Mouse (Mus musculus): Measurements from ENCODE around the gene Aunip.

Aunip gene

DNA sequence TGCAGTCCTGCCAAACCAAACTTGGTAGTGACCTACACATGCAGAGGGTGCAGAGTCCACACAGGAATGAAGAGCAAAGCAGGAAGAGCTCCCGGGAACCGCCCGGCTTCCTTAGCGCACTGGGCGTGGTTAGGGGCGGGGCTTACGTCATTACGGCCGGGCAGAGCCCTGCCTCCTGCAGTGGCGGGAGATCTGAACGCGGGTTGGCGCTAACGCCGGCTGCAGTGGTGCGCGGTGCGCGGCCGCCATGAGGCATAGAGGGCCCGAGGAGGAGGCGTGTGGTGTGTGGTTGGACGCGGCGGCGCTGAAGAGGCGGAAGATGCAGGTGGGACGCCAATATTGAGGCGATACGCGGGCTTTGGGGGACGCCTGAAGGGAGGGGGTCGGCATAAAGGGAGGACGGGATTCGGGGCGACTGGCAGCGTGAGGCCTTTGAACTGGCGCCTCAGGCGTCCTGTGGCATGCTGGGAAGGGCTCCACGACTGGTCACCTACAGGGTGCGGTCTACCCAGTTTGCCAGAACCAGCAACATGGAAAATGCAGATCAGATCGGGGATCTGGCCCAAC lies at the start of gene Aunip:
Gene Aunip, plus strand, starts transcription at position 155 of the 567 bp plus-strand sequence.
- DNase-seq (ENCODE audit: low spot score) = peak; percentile 90

DNA sequence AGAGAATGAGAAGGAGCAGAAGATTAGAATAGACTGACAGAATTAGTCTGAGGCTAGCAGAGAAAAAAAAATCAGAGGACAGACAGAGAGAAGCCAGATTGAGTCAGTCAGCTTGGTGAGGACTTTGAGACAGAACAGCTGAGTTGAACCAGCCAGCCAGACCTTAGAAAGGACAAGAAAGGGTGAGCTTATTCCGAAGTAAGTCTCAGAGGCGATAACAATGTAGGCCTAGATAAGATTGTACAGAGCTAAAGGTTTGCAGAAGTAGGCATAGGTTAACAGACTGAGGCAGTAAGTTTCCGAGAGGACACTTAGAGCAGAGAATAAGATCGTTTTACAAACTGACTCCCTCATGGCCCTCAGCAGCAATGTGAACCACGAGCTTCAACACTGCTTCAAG lies 49.5 kb upstream of the Aunip start:
- no peak for DNase-seq (ENCODE audit: low spot score)

DNA sequence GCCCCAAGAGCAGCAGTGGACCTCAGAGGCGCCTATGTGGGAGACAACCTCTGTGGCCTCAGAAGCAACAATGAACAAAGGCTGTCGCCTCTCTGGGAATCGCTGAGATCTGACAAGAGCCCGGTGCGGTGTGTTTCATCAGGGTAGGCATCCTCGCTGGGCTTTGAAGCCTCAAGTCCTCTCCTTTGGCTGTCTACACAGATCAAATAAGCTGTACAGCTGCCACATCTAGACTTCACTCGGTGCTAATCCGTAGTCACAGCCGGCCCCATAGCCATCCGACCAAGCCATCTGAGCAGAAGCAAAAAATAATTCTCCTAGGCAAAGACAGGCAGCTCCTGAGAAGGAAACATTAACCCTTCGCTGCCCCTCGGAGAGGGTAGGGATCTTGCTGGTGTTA lies 45.0 kb upstream of the Aunip start:
- DNase-seq (ENCODE audit: low spot score) = no peak

DNA sequence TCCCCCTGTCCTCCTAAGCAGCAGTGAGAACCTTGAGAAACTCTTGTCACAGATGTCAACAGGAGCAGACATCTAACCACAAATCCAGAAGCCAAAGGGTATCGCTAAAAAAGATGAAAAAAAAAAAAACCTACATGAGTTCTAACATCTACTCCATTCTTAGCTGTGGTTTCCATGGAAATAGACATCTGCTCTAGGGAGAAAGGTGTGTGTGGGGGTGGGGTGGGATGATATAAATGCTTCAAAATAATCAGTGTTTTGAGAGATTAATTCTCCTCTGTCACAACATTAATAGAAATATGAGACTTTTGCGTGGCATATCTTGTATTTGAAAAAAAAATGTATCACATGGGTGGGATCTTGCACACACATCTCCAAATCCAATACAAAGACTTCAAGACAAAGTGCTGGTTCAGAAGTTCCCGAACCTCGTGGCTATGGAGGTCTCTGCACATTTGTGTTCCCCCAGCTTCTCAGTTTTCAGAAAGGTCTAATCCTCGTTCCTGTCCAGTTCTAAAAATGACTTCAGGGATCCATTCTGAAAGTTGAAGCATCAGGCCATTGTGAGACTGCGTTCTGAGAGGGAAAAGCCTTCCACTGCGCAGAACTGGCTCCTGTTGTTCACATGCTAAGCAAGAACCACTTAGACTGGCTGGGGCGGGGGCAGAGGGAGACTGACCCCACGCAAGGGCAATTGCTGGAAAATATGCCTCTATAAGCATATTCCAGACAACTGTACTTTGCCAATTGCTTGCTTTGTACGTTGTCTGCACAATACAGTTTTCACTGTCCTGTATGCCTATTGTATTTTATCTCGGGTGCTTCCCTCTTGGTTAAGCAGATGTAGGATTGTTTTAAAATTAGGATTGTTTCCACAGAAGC lies 44.2 kb upstream of the Aunip start:
- no peak for DNase-seq (ENCODE audit: low spot score)

DNA sequence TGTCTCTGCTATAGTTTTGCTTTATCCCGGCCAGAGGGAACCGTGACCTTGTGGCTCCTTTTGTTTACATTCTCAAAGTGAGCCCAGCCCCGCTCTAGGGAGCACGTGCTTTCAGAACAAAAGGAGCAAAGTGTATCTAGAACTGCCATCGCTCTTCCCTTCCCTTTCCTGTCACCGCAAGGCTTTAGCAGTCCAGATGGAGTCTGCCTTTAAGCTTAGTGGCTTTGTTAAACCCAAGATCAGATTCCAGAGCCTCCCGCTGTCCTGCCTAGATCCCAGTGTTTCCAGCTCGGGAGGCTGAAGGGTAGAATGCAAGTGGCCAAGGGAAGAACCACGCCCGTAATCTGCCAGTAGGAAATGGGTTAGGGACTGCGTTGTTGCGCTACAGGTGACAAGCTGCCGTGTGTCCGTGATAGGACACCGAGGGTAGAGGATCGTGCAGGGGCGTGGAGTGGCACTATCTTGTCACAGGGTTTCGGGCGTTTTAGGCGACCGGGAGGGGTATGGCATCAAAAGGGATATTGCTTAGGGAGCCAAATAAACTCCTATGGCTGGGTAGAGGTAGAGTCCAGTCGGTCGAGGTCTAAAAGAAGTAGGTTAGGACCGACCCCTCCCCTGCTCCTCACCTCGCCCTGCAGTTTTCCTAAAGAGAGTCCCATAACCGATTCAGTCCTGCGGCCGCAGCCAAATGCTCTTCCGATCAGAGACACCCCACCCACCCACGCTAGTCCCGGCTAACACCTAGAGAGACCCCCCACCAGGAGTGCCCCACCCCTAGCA lies 43.2 kb upstream of the Aunip start:
- no peak for DNase-seq (ENCODE audit: low spot score)

DNA sequence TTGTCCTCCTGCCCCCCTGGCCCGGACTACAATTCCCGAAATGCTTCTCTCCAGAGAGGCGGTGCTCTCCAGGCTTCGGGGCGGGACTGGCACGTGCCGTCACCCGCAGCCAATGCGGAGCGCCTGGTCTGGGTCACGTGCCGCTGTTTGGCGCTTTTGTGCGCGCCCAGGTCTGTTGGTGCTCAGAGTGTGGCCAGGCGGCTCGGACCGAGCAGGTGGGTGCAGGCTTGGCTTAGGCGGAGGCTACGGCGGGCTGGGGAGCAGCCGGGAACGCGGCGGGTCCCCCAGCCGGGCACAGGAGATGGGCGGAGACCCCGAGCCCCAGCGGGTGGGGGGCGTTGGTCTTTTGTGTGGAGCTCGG lies 42.6 kb upstream of the Aunip start, which contains the start of gene Stmn1:
Gene Stmn1, plus strand, starts transcription at position 106 of the 361 bp plus-strand sequence.
- DNase-seq (ENCODE audit: low spot score) = peak; percentile 91

DNA sequence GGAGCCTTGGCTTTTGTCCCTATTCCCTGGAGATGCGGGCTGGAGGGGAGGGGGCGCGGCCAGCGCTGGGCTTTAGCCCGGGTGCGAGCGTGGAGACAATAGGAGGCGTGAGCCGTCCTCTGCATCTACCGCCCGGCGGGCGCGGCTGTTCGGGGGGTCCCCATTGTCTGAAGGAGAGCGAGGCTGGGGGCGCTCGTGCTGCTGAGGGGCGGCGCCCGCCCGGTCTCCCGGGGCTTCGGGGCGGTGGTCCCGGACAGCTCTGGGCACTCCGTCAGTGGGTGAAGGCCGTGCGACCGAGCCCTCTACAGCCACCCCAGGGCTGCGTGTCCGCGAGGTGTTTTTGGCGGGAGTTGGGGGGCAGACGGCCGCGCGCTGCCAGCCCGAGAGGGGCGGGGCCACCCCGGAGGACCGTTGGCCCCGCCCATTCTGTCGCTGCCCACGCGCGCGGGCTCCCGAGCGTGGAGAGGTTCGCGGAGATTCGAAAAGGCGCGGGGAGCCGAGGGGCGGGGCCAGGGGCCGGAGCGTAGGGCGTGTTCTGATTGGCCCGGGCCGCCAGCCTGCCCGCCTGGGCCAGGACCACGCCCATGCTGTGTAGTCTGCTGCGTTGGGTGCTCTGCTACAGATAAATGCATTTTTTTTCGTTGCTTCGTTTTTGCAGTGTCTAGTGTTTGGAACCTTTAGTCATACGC lies 42.1 kb upstream of the Aunip start:
- DNase-seq (ENCODE audit: low spot score) = peak; percentile 96

DNA sequence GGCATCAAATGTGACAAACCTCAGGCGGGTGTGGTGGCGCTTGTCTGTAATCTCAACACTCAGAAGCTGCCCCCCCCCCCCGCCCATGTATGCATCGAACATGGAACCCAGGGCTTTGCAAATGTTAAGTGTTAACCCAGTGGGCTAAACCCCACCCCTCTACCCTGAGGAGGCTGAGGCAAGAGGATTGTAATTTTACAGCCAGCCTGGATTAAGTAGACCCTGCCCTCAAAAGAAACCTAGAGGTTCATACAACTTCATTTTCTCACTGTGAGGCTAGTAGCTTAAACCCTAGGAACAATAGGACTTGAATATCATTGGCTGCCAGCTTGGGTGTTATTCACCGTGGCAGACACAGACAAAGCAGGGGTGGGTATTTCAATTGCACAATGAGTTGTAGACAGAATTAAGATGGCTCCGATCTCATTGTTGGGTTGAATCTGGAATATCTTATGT lies 41.4 kb upstream of the Aunip start:
- DNase-seq (ENCODE audit: low spot score) = no peak

DNA sequence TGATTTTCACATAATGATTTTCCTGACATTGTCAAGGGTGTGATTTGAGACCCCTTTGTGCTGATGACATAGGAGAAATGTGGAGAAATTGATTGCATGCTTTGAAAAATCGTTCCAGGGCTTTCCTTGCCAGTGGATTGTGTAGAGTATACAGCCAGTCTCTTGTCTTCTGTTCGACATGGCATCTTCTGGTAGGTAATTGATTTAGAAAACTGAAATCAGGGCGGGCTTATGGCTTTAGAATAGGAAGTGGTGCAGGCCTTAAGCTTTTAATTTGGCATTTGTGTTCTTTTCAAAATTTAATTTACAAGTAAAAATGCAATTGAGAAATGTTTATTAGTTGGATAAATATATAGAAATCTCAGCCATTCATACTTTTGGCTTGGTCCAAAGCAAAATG lies 40.8 kb upstream of the Aunip start:
- DNase-seq (ENCODE audit: low spot score) = no peak

DNA sequence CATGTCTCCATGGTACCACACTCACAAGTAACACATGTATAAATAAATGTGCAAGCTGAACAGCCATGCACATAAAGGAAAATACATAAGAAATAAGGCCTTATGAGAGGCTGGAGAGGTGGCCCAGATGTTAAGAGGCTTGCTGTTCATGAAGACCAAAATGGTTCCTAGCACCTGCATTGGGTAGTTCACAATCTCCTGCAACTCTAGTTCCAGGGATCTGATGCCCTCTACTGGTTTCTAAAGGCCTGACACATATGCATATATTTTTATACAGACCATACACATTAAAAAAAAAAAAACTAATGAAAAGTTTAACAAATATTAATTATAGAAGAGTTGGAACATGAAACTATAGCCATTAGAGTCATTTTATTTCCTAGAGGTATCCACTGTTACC lies 39.3 kb upstream of the Aunip start:
- DNase-seq (ENCODE audit: low spot score) = no peak

DNA sequence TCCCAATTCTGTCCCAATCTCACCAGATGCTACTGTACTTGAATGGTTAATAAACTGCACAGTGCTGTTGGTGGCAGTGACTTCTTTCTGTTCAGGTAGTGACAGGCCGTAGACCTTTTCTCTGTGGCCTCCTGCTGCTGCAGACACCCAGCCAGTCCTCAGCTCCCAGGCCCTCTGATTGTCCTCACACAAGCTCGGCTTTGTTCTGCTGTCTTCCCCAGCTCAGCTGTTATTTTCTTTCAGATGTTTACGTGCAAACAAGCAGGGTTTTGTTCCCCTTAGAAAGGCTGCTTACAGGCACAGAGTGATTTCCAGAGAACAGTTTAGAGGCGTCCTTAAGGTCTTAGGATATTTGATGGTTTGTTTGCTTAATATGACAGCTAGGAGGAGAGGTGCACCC lies 37.0 kb upstream of the Aunip start:
- DNase-seq (ENCODE audit: low spot score) = no peak

DNA sequence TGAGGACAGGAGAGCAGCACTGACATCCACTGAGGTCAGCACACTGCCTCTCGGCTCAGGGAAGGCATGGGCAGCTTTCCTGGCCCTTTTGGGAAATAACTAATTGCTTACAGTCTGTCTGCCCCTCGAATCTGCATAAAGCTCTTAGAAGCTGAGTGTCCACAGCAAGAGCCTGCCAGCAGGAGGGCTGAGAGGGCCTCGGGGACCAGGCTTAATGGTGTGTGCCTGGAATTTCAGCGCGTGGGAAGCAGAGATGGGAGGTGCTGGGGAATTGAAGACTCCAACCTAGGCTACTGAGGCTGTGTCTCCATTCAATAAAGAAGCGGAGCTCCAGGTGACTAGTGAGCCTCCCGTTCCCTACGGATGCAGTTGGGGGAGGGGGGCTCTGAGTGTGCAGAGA lies 36.6 kb upstream of the Aunip start:
- DNase-seq (ENCODE audit: low spot score) = no peak

DNA sequence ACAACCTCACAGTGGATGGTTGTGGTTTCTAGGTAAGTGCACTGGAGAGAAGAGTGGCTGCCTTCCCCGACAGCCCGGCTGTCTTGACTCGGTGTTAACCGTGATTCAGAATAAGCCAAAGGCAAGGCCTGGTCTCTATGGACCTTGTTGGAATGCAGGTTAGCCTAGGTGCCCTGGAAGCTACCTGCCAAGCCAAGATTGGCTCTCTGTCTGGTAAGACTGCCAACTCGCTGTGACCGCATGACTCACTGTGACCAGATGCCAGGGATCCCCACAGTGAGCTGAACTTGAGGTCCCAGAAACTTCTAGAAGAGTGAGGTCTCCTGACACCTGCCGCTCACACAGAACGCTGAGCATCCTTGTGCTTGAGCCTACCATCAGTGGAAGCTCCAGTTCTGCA lies 33.9 kb upstream of the Aunip start:
- DNase-seq (ENCODE audit: low spot score) = no peak

DNA sequence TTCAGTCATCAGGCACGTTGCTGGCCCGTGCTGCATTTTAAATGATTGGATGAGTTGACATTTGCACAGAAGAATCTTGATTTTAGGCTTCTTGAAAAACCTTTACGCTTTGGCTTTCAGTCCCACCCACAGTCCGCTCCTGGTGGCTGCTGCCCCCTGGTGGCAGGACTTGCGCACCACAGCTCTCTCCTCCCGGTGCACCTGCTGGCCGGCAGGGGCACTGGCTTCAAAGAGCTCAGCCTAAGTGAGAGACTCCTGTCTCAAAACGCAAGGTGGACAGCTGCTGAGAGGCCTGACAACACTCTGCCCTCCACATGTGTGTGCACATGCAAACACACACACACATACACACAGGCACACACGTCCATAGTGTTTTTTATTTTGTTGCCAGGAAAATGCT lies 32.8 kb upstream of the Aunip start:
- DNase-seq (ENCODE audit: low spot score) = peak; percentile 79

DNA sequence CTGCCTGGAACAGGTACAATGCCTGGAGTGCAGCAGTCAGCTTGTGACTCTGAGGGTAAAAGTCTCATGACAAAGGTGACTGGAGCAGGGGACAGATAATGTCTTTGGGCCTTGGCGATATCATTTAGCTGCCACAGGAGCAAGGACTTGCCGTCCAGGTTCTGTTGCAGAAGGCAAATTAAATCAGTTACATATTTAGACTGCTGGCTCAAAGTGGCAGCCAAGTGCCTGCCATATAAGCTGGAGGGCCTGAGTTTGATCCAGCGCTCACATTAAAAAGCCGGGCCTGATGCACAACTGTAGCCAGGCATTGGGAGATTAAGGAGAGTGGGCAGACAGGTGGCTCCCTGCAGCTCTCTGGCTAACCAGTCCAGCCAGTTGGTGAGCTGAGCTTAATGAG lies 31.0 kb upstream of the Aunip start:
- no peak for DNase-seq (ENCODE audit: low spot score)

DNA sequence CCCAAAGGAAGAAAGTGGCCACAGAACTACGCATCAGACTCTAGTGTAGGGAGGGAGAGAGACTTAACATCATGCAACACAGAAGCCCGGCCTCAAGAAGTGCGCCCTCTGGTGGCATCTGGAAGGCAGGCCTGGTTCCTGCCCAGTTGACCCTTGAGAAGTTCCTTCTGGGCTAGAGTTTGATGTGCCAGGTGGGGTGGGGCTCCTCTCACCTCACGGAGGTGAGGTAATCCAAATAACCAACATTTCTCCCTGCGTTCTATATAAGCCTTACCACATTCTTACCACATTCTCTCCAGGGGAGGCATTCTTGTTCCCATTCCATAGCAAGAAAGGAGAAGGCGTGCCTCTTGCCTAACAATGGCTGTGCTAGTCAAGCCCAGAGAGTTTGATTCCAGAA lies 29.9 kb upstream of the Aunip start:
- peak; percentile 73 for DNase-seq (ENCODE audit: low spot score)

DNA sequence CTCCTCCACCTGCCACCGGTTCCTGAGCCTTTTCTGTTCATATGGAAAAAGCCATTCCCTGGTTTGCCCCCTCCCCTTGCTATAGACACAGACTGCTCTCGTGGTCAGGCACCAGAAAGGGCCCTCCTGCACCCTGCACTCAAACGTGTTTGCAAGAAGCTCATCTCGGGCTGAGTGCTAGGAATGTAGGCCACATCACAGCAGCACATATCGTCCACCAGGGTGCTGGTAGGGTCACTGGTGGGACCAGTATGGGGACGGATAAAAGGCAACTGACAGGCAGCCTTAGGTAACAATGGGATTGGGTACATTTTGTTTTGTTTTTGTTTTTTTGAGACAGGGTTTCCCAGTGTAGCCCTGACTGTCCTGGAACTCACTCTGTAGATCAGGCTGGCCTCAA lies 29.5 kb upstream of the Aunip start:
- DNase-seq (ENCODE audit: low spot score) = no peak

DNA sequence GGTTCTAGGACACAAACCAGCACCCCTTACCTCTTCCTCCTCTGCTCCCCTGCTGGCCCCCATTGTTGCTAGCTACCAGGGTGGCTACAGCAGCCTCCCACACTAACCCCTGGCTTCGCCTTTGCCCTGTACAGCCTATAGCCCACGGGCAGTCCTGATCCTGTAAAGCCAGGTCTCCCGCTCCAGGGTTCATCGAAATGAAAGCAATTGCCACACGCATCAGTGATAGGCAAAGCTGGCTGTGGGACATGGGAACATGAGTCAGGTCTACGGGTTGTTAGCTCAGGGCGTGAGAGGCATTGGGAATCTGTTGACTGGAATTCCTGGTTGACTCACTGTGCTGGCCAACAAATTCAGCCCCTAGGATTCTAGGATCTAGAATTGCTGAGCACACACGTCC lies 28.4 kb upstream of the Aunip start:
- DNase-seq (ENCODE audit: low spot score) = no peak

DNA sequence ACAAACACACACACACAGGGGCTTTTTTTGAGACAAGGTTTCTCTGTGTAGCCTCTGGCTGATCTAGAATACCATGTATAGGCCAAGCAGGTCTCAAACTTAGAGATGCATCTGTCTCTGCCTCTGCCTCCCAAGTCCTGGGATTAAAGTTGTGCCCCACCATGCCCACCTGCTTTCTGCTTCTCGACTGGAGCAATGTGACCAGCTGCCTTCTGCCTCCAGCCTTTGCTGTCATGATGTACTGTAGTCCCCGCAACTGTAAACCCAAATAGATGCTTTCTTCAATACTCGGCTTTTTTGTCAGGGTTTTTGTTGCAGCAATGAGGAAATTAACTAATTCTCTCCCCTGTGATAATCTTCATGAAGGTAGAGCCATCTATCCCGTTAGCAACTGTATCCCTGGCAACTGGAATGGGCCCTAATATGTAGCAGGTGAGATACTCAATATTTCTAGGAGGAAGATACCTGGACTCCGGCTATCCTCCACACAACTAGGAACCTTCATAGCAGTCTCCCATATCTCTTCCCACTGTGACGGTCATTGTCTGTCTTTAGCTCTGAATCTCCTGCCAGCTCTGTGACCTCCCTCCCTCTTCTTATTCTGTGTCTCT lies 27.6 kb upstream of the Aunip start:
- DNase-seq (ENCODE audit: low spot score) = no peak

DNA sequence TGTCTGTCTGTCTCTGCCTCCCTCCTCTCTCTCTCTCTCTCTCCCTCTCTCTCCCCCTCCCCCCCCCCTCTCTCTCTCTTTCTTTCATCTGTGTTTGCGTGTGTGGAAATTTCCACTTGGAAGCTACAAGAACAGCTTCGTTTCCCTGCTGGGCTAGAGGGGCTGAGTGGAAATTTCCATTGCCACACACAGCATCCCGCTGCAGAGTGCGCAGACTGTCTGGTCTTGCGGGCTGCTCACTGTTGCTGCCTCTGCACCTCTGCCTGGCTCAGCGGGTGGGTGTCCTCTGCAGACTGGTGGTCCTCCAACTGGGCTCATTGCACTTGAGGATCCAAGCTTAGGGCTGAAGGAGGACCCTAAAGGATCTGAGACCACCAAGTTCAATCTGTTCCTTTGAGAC lies 27.1 kb upstream of the Aunip start:
- no peak for DNase-seq (ENCODE audit: low spot score)

DNA sequence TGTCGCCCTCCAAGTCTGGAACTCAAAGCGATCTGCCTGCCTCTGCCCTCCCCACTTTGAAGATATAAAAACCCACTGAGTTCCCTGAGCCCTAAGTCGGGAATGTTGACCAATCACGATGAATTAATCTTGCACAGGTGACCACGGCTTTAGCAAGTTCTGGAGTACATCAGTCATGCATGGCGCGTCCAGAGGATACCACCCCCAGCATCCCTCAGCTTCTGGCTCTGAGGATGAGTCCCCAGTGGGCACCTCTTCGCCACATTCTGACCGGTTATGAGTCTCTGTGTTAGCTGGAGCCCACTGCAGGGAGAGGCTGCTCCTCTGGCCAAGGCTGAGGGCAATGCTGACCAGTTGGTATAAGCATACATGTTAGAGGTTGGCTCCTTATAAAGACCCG lies 26.6 kb upstream of the Aunip start:
- no peak for DNase-seq (ENCODE audit: low spot score)

Measured in c-Kit-positive CD71-positive TER-119-positive erythroid progenitor cells, embryonic 14.5 days (primary cell).